19 mouse cellular contexts compared by ENCODE assay signal in the genomic region with DNA sequence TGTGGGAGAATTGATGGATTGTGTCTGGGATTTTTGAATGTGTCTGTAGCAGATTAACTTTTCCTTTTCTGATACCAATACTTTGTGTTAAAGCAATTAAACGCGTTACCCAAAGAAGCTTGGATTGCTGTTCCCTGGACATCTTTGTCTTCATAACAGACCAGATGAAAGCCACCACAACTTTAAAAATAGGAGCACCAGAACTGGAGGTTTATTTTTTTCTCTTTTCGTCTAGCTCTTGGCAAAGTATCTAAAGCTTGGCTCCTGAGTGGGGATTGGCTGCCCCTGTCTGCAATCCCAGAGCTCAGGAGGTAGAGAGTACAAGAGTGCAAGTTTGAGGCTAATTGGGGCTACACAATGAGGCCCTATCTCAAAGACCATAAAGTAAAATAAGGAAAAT.
"Had no signal": no experiment of that assay in that cellular context is flagged by ENCODE, and none has a peak within 500 bp of the region (broad histone marks: within the 10 kb centered on the region; RNA-seq: fewer than 3 reads in every experiment).

No protein-coding gene starts in this region.

- H3K27ac ChIP-seq: intestine, embryonic 15.5 days; kidney, embryonic 15.5 days; liver, embryonic 13.5 days; midbrain, embryonic 12.5 days; midbrain, embryonic 15.5 days; neural tube, embryonic 13.5 days; stomach, postnatal 0 days had no signal

- H3K4me3 ChIP-seq: intestine, embryonic 15.5 days; kidney, embryonic 15.5 days; liver, embryonic 13.5 days; midbrain, embryonic 12.5 days; midbrain, embryonic 15.5 days; myocyte; neural tube, embryonic 13.5 days had no signal

- DNase-seq: kidney, adult 11 months; kidney, adult 8-10 months; kidney, postnatal 10 days; kidney, postnatal 36 days; liver, embryonic 13.5 days; lung, adult 2 months; lung, postnatal 14 days; lung, postnatal 4 days; retina, postnatal 1 day; right cerebral cortex, postnatal 4 days; thymus, adult 18-20 months; thymus, postnatal 36 days had no signal

- ATAC-seq: intestine, embryonic 15.5 days; midbrain, embryonic 15.5 days had no signal
